Mouse (Mus musculus) myocyte (in vitro differentiated cells): ENCODE data around the gene Tas1r1. TPM values are rescaled to one million over a fixed set of nuclear protein-coding genes. Genes with fewer than 3 reads are reported as not detected.

Experiments
- H3K27me3 ChIP-seq: one replicate; pipeline ENCODE4 v1.6.1; 2011; ENCODE audit not compliant: control insufficient read depth, insufficient read depth, insufficient read length
- H3K36me3 ChIP-seq: one replicate; pipeline ENCODE4 v1.6.1; 2011; ENCODE audit not compliant: control insufficient read depth, insufficient read depth
- H3K4me2 ChIP-seq: one replicate; pipeline ENCODE4 v1.6.1; 2011; ENCODE audit warnings: low read depth, control low read depth
- H3K4me3 ChIP-seq: one replicate; pipeline ENCODE4 v1.5.1; 2011; ENCODE audit warnings: mild to moderate bottlenecking, control low read depth, moderate library complexity
- H3K79me2 ChIP-seq: one replicate; pipeline ENCODE4 v1.6.1; 2011; ENCODE audit not compliant: control insufficient read depth, insufficient read depth
- H3ac ChIP-seq: one replicate; pipeline ENCODE4 v1.6.1; 2011; ENCODE audit not compliant: control insufficient read depth, insufficient read length
- CEBPB ChIP-seq: IDR thresholded peaks from 2 replicates; pipeline ENCODE4 v1.6.1; 2011; ENCODE audit warnings: mild to moderate bottlenecking, moderate library complexity; ENCODE audit not compliant: poor library complexity, insufficient read depth, severe bottlenecking
- E2F4 ChIP-seq: IDR thresholded peaks from one replicate; pipeline ENCODE4 v1.6.1; 2011; ENCODE audit warnings: mild to moderate bottlenecking, control low read depth, moderate library complexity; ENCODE audit not compliant: insufficient read depth
- MAX ChIP-seq: IDR thresholded peaks from one replicate; pipeline ENCODE4 v1.6.1; 2011; ENCODE audit warnings: low read depth, mild to moderate bottlenecking, control low read depth
- MYOD1 ChIP-seq, 3 experiments: IDR thresholded peaks; one replicate each; pipeline ENCODE4 v1.6.1; 2011; ENCODE audit warnings: control low read depth in 2 of 3, low read depth in 2 of 3, mild to moderate bottlenecking in 2 of 3, moderate library complexity in 1 of 3; ENCODE audit not compliant: insufficient read length in 2 of 3, control insufficient read depth in 1 of 3
- MYOG ChIP-seq, 3 experiments: IDR thresholded peaks; one replicate each; pipeline ENCODE4 v1.6.1; 2011; ENCODE audit warnings: control low read depth in 2 of 3, low read depth in 2 of 3, mild to moderate bottlenecking in 2 of 3; ENCODE audit not compliant: insufficient read length in 2 of 3, control insufficient read depth in 1 of 3, insufficient read depth in 1 of 3
- POLR2A ChIP-seq: IDR thresholded peaks from one replicate; pipeline ENCODE4 v1.6.1; 2011; ENCODE audit warnings: low read depth, mild to moderate bottlenecking, control low read depth, moderate library complexity; ENCODE audit not compliant: insufficient read length
- POLR2AphosphoS2 ChIP-seq: IDR thresholded peaks from one replicate; pipeline ENCODE4 v1.6.1; 2011; ENCODE audit warnings: low read depth, control low read depth; ENCODE audit not compliant: insufficient read length
- REST ChIP-seq: IDR thresholded peaks from one replicate; pipeline ENCODE4 v1.6.1; 2011; ENCODE audit warnings: mild to moderate bottlenecking, control low read depth, moderate library complexity; ENCODE audit not compliant: insufficient read depth, insufficient read length
- SRF ChIP-seq: IDR thresholded peaks from one replicate; pipeline ENCODE4 v1.6.1; 2011; ENCODE audit warnings: low read depth; ENCODE audit not compliant: control insufficient read depth, insufficient read length
- TCF12 ChIP-seq: IDR thresholded peaks from one replicate; pipeline ENCODE4 v1.6.1; 2011; ENCODE audit warnings: mild to moderate bottlenecking, control low read depth; ENCODE audit not compliant: poor library complexity, insufficient read depth, severe bottlenecking
- TCF3 ChIP-seq: IDR thresholded peaks from one replicate; pipeline ENCODE4 v1.6.1; 2011; ENCODE audit warnings: low read depth, control low read depth; ENCODE audit not compliant: insufficient read length
- USF1 ChIP-seq: IDR thresholded peaks from one replicate; pipeline ENCODE4 v1.6.1; 2011; ENCODE audit warnings: low read depth, mild to moderate bottlenecking, control low read depth, moderate library complexity
- polyA plus RNA-seq: library from polyadenylated mRNA; unstranded; fragments of >200 nt; fragmentation: generic; extraction: Trizol; gene quantifications from one replicate; pipeline ENCODE4 v1.2.1, GENCODE M21; 2012; ENCODE audit warnings: missing spikeins

The Tas1r1 gene
- polyA plus RNA-seq, 1 experiment, result 14.7 TPM

DNA sequence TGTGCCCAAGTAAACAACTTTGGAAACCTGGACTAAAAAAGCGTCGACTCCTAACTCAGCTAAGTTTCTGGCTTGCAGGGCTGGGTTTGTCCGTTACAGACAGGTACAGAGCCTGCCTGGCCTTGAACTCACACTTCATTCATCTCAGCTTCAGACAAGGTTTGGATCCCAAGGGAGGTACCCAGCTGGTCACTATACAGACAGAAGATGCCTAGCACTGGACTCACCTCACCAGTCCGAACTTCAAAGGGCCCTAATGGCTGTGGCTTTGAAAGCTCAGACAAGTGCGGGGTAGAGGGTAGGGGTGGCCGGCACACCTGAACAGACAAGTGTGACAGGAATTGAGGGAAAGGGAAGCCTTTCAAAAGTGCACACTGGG is 49.3 kb downstream of the Tas1r1 start:
- Histone ChIP-seq H3ac (peak overlapping the region; percentile 86), H3K4me2 (peak overlapping the region; percentile 79), H3K79me2 (peaks cover 23% of the 10 kb centered on the region), H3K36me3 (peaks cover 5% of the 10 kb centered on the region), H3K27me3 (no peaks in the 10 kb centered on the region), H3K4me3 (peak overlapping the region; percentile 69)
- no peak for TF ChIP-seq REST
- no peak for TF ChIP-seq SRF
- TF ChIP-seq POLR2A, result no peak
- no peak for TF ChIP-seq MAX
- TF ChIP-seq CEBPB, result no peak
- no peak for TF ChIP-seq POLR2AphosphoS2
- TF ChIP-seq TCF12, result no peak
- no peak for TF ChIP-seq E2F4
- TF ChIP-seq TCF3, result no peak
- TF ChIP-seq MYOG (IDR thresholded peaks at IDR 0.05; ENCODE audit: control insufficient read depth in 1 of 3, insufficient read depth in 1 of 3, insufficient read length in 2 of 3, low read depth in 2 of 3), result no peak
- no peak for TF ChIP-seq MYOD1 (IDR thresholded peaks at IDR 0.05; ENCODE audit: control insufficient read depth in 1 of 3, insufficient read length in 2 of 3, low read depth in 2 of 3)
- TF ChIP-seq USF1, result no peak

DNA sequence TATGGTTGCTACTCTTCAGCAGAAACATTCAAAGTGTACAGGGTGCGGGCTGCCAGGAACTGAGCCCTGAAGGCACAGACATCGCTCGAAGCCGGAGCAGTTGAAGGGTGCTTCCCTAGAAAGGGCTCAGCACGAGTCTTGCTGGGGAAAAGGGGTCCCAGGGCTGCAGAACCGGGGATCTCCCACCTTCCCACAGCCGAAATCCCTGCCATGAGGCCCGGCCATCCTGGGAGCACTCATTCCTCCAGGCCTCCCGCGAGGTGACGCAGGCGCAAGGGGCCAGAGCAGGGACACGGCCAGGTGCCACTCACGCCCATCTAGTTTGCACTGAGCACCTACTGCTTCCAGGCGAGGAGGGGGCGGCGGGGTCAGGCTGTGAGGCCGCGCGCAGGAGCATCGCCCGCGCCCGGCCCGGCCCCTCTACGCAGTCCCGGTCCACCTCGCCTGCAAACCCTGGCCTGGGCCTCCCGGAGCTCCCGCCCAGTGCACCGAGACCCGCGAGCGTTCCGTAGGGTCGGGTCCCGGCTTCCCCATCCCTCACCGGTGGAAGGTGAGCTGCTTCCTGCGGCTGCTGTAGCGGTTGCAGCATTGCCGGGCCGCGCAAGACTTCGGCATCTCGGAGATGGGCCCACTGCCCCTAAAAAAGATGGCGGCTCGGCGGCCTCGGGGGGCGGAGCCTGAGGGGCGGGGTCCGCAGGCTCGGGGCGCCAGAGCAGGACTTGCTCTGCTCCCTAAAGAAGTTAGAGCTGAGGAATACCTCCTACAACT is 49.8 kb downstream of the Tas1r1 start, which contains the start of gene Thap3:
Gene Thap3, minus strand, starts transcription at position 656 of the 768 bp plus-strand sequence.
- H3K4me3 ChIP-seq, result peak within 1 kb of the TSS; percentile 69
- H3K79me2 ChIP-seq, result peaks cover 17% of the 10 kb centered on the region
- peak within 1 kb of the TSS; percentile 79 for H3K4me2 ChIP-seq
- peak within 1 kb of the TSS; percentile 86 for H3ac ChIP-seq
- no peak for TF ChIP-seq POLR2AphosphoS2
- peak; percentile 60 for TF ChIP-seq POLR2A
- no peaks in the 10 kb centered on the region for H3K27me3 ChIP-seq
- peaks cover 5% of the 10 kb centered on the region for H3K36me3 ChIP-seq

DNA sequence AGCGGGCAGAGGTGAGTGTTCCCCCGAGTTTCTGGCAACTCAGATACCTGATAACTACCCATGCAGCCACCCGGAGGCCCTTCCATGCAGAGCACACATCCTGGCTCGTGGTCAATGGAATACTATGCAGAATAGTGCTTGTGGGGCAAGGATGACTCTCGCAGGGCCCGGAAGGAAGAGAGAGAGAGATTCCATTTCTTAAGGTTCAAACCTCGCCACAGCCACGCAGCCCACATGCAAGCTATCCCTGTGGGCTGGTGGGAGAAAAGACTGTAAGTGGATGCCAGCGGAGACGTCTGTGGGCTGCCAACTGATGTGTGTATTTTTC is 50.4 kb downstream of the Tas1r1 start:
- peak overlapping the region; percentile 69 for H3K4me3 ChIP-seq
- peak overlapping the region; percentile 86 for H3ac ChIP-seq
- peaks cover 5% of the 10 kb centered on the region for H3K36me3 ChIP-seq
- H3K4me2 ChIP-seq, result peak overlapping the region; percentile 79
- peaks cover 15% of the 10 kb centered on the region for H3K79me2 ChIP-seq
- TF ChIP-seq CEBPB (no peak), MYOD1 (IDR thresholded peaks at IDR 0.05; ENCODE audit: control insufficient read depth in 1 of 3, insufficient read length in 2 of 3, low read depth in 2 of 3) (no peak), MAX (no peak), POLR2AphosphoS2 (no peak), E2F4 (no peak), USF1 (no peak), TCF12 (no peak), SRF (no peak), MYOG (IDR thresholded peaks at IDR 0.05; ENCODE audit: control insufficient read depth in 1 of 3, insufficient read depth in 1 of 3, insufficient read length in 2 of 3, low read depth in 2 of 3) (no peak), TCF3 (no peak), REST (no peak), POLR2A (no peak)
- H3K27me3 ChIP-seq, result no peaks in the 10 kb centered on the region

DNA sequence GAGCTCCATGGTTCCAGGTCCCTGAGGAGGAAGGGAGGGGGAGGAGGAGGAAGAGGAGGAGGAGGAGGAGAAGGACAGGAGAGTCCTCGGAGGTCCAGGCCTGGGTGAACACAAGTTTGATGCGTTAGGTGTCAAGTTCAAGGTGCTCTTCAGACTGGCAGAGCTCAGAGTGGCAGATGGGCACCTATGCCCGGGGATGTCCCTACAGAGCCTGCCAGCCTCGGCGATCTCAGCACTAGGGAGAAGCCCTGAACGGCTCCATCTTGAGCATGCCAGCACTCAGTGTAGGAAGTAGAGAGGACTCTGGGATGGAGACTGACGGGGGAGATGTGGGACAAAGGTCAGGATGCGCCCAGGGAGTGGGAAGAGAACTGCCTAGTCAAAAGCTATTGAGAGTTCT is 51.7 kb downstream of the Tas1r1 start:
- H3K4me2 ChIP-seq, result no peak overlapping the region
- H3ac ChIP-seq, result no peak overlapping the region
- H3K36me3 ChIP-seq, result peaks cover under 1% of the 10 kb centered on the region
- H3K27me3 ChIP-seq, result no peaks in the 10 kb centered on the region
- no peak for TF ChIP-seq POLR2A
- TF ChIP-seq USF1, result no peak
- no peak for TF ChIP-seq MYOD1 (IDR thresholded peaks at IDR 0.05; ENCODE audit: control insufficient read depth in 1 of 3, insufficient read length in 2 of 3, low read depth in 2 of 3)
- TF ChIP-seq MYOG (IDR thresholded peaks at IDR 0.05; ENCODE audit: control insufficient read depth in 1 of 3, insufficient read depth in 1 of 3, insufficient read length in 2 of 3, low read depth in 2 of 3), result no peak
- no peak for TF ChIP-seq TCF12
- no peak for TF ChIP-seq SRF
- no peak for TF ChIP-seq POLR2AphosphoS2
- TF ChIP-seq E2F4, result no peak
- TF ChIP-seq MAX, result no peak
- TF ChIP-seq CEBPB, result no peak
- no peak for TF ChIP-seq REST
- no peak for TF ChIP-seq TCF3
- no peak overlapping the region for H3K4me3 ChIP-seq
- H3K79me2 ChIP-seq, result peaks cover 16% of the 10 kb centered on the region

DNA sequence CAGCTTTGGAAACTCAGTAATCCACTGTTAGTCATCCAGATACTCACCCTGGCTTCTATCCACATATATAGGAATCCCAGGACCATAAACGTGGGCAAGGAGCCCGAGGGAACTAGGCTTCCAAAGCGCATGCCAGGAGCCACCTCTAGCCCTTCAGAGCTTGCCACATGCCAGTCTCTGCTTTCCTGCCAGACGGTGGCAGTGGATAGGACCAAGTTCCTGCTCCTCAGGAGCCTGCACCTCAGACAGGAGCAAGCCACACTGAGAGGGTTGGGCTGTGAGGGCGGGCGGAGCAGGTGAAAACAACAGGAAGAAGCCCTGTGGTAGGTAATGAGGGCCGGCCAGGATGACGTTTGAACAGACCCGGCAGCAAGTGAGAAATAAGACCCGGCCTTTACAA is 52.5 kb downstream of the Tas1r1 start:
- TF ChIP-seq SRF (no peak), USF1 (no peak), E2F4 (no peak), CEBPB (no peak), MAX (no peak), REST (no peak), TCF3 (no peak), MYOD1 (IDR thresholded peaks at IDR 0.05; ENCODE audit: control insufficient read depth in 1 of 3, insufficient read length in 2 of 3, low read depth in 2 of 3) (no peak), TCF12 (no peak), MYOG (IDR thresholded peaks at IDR 0.05; ENCODE audit: control insufficient read depth in 1 of 3, insufficient read depth in 1 of 3, insufficient read length in 2 of 3, low read depth in 2 of 3) (no peak)
- H3K4me2 ChIP-seq, result no peak overlapping the region
- no peaks in the 10 kb centered on the region for H3K27me3 ChIP-seq
- no peak overlapping the region for H3K4me3 ChIP-seq
- H3K36me3 ChIP-seq, result peaks cover 2% of the 10 kb centered on the region
- H3ac ChIP-seq, result no peak overlapping the region
- peaks cover 16% of the 10 kb centered on the region for H3K79me2 ChIP-seq
